Mouse (Mus musculus) liver, embryonic 14.5 days (tissue): ENCODE results near the gene 2410004B18Rik.

Experiments
- CTCF ChIP-seq: IDR thresholded peaks from 2 replicates; pipeline ENCODE4 v1.5.1; 2016; ENCODE audit warnings: antibody characterized with exemption, low read depth, control low read depth
- EP300 ChIP-seq: IDR thresholded peaks from 2 replicates; pipeline ENCODE4 v1.6.1; 2016; ENCODE audit warnings: antibody characterized with exemption, low read depth

DNA sequence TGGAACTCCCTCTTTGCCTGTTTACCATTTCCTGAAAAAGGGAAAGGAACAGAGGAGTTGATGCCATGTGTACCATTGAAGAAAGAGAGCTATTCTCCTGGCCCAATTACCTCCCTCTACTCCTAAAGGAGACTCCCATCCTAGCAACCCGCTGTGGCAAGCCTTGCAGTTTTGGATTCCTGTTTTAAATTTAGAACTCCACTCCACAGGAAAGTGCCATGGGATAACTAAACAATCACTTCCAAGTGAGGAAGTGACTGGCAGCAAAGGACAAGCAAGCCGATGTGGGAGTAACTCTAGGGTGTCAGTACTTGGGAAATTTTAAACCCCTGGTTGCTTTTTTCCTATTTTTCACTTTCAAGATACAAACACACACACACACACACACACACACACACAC lies 8.8 kb downstream of the 2410004B18Rik start:
- TF ChIP-seq CTCF (no peak), EP300 (no peak)
